Mouse (Mus musculus) colon, adult 2 months (tissue): ENCODE results near the gene Ulk4. TPM values are rescaled to one million over a fixed set of nuclear protein-coding genes. Genes with fewer than 3 reads are reported as not detected.

Experiments
- polyA plus RNA-seq: library from polyadenylated mRNA; depleted of rRNA; stranded (reverse); fragments of >200 nt; gene quantifications from 2 replicates; pipeline ENCODE4 v1.2.3, GENCODE M21; 2012; rRNA removed

Gene Ulk4
- 1.6 and 1.7 TPM in 2 replicates for polyA plus RNA-seq

DNA sequence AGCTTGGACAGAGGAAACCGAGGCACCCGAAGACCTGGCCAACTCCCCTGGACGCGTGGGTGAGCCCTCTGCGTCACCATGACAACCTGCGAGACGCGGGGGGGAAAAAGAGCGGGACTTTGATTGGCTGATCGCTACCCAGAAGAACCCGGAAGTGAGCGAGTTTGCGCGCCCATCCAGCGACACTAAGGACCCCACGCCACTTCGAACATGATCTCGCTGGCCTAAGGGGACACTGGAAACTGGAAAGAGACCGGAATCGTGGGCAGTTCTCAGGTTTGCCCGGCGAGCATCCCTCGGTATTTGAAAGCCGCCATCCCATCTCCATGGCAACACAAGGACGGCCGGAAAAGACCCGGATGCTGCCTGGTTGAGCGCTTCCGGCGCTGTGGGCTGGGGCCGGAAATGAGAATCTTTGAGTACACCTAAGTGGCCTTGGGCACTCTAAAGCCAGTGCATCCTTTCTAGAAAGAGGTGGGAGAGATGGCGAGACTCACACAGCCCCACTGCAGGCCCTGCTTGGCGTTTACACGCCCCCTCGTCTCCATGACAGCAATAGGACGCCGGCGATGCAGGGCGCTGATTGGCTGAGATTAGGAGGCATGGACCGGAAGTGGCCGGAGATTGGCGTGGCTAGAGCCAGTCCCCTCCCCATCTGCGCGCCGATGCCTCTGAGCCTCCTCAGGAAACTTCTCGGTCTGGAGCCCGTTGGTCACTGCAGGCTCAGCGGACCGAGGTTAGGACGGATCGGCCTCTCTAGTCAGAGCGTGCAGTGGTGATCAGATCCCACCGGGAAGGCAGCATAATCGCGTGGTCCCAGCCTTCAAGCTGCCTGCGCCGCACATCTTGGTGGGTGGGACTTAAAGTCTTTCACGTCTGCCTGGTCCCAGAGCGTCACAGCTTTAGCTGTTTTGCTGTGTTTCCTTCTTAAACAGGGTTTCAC is at the start of gene Ulk4:
TSS of gene Ulk4 (minus strand) at position 80 of the 943 bp plus-strand sequence.

DNA sequence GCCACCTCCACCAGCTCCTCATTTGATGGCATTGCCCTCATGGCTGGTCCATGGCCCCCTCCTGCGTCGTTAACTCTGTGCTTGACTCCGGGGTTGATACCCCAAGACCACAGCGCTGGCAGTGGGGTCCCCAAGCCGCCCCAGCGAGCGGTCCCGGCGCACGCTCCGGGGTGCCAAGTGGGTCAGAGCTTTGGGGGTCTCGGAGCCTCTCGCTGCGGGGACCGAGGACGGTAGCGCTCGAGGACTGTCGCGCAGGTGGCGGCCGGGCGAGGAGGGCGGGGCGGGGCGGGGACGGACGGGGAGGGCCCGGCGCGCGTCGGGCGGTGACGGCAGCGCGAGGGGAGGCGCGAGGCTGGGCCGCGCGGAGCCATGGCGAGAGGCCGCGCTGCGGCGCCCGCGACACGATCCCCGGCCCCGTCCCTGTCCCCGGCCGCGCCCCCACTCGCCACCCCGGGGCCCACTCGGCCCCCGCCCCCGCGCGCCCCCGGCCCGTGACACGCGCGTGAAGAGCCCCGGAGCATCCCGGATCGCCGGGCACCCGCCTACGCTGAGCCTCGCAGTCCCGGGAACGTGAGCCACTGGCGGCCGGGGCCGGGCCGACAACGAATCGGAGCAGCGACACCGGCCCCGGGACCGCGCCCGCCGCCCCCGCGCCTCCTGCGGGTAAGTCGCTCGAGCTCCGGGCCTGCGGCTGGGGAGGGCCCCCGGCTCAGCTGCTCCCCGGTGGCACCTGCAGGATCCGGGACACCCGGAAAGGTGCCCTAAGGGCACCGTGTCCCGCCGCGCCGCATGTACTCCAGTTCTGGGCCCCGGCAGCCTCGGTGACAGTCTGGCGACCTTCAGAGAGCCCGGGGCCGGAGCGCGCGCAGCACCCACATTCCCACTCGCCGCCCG is 20.4 kb upstream of the Ulk4 start, which contains the start of gene Trak1:
TSS of gene Trak1 (plus strand) at position 332 of the 894 bp plus-strand sequence.

DNA sequence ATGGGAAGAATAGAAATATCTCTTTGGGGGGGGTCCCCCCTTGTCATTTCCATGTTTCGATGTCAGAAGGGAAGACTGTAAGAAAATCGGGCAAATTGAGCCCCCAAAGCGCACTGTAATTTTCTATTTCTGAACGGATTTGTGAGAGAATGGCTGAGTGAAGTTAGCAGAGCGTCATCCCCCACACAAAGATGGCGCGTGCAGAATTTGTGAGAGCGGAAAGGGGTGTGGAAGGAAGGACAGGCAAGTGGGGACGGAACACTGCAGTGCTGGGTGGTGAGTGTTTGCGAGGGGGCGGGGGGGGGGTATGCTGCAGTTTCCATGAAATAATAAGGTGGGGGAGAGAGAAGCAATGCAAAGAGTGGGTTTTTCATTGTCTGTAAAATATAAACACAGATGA is 347.9 kb downstream of the Ulk4 start, which contains the start of gene Ctnnb1:
TSS of gene Ctnnb1 (plus strand) at position 136 of the 400 bp plus-strand sequence.

Other genes with a start within 250 kb of the Ulk4 start
- 162 and 166 TPM in 2 replicates for gene Trak1, start 20.3 kb upstream of the Ulk4 start, polyA plus RNA-seq
- gene Cck, start 218.5 kb upstream of the Ulk4 start, polyA plus RNA-seq, result 16.4 and 29.0 TPM in 2 replicates